Mouse (Mus musculus) gastrocnemius, postnatal 25 days (tissue): ENCODE measurements around the gene Cyp4f37. TPM values are rescaled to one million over a fixed set of nuclear protein-coding genes. Genes with fewer than 3 reads are reported as not detected.

ENCODE experiments used
- DNase-seq: peaks from one replicate; pipeline ENCODE4 v3.0.0; 2022
- total RNA-seq, 2 experiments: library from RNA; stranded (reverse); gene quantifications; 1 replicate in 1 of 2; 2 replicates in 1 of 2; pipeline ENCODE4 v1.2.3; 2021

Gene Cyp4f37
- total RNA-seq, 2 experiments from 2014 or later = not detected

DNA sequence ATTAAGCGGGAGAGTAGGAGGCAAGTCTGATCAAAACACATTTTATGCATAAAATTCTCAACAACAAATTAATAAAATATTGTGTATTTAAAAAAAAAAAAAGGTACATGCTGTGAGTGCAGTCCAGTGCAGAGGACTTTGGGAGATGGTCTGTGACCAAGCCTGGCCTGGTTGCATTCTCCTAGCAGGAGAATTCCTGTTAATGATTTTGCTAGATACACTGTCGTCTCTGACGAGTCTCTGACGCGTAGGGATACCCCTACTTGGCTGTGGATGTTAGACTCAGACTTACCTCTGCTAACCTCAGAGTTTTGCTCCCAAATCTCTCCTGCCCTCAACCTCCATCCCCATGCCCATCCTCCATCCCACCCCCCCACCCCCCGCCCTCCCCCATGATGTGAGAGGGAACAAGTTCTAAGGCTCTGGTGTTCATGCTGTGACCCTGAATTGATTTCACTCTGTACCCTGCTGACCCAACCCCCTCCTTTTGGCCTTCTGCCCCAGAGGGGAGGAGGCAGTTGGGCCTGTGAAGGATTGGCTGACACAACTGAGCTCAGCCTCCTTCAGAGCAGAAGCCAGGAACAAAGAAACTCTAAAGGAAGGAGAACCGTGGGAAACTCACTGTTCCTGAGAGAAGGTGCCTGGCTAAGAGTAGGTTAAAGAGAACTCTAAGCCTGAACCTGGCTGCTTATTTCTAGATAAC is 64.1 kb downstream of the Cyp4f37 start, which contains the start of gene Cyp4f15:
Gene Cyp4f15 (plus strand): TSS at position 580 of the 703 bp plus-strand sequence.
- no peak for DNase-seq

Other genes starting within 250 kb of the Cyp4f37 start
- gene Wiz, start 231.9 kb upstream of the Cyp4f37 start, total RNA-seq = 10 to 100 TPM; 10.9 TPM
- gene Rasal3, start 217.7 kb upstream of the Cyp4f37 start, total RNA-seq = under 1 TPM in 1 of 2 experiments, not detected in 1; 0.27 TPM
- not detected for gene Pglyrp2, start 197.1 kb upstream of the Cyp4f37 start, total RNA-seq
- 10 to 100 TPM in 1 of 2 experiments, under 1 TPM in 1; 0.26 to 22.0 TPM for gene Cyp4f39, start 168.6 kb upstream of the Cyp4f37 start, total RNA-seq
- gene Cyp4f17, start 115.3 kb upstream of the Cyp4f37 start, total RNA-seq = 1 to 10 TPM; 1.5 to 2.0 TPM
- gene Cyp4f16, start 84.8 kb upstream of the Cyp4f37 start, total RNA-seq = 1 to 10 TPM in 1 of 2 experiments, under 1 TPM in 1; 0.72 to 2.2 TPM
- gene Cyp4f40, start 37.6 kb downstream of the Cyp4f37 start, total RNA-seq = not detected
- not detected for gene Cyp4f15, start 64.3 kb downstream of the Cyp4f37 start, total RNA-seq
- 10 to 100 TPM; 16.5 to 17.9 TPM for gene Zfp871, start 167.0 kb downstream of the Cyp4f37 start, total RNA-seq
- gene Zfp811, start 188.6 kb downstream of the Cyp4f37 start, total RNA-seq = under 1 TPM; 0.23 to 0.32 TPM
- 1 to 10 TPM; 5.3 to 5.4 TPM for gene Zfp799, start 209.0 kb downstream of the Cyp4f37 start, total RNA-seq